ENCODE assay signal across 19 mouse cellular contexts in genomic region chr10:40305989-40306388, GRCm38 (mm10). TPM values are rescaled to one million over a fixed set of nuclear protein-coding genes. Genes with fewer than 3 reads are reported as not detected.
DNase-seq lines count a peak whose midpoint lies in the region; ATAC-seq and TF ChIP-seq lines count a peak whose summit lies in the region.
"Had no signal": no experiment of that assay in that cellular context is flagged by ENCODE, and none has a peak within 500 bp of the region (broad histone marks: within the 10 kb centered on the region; RNA-seq: fewer than 3 reads in every experiment).

No protein-coding gene starts in this region.

- no peak for TF ChIP-seq POLR2A in CH12.LX (IDR thresholded peaks at IDR 0.05; ENCODE audit: low read depth, low read length)

- no peak overlapping the region for H3K27ac ChIP-seq in lung, embryonic 14.5 days (ENCODE audit: low read depth)
- no peak overlapping the region for H3K27ac ChIP-seq in CH12.LX (ENCODE audit: insufficient read depth, low read depth)
- H3K27ac ChIP-seq: embryonic facial prominence, embryonic 13.5 days; heart, embryonic 10.5 days; hindbrain, embryonic 15.5 days; limb, embryonic 15.5 days had no signal

- ATAC-seq in lung, embryonic 14.5 days (ENCODE audit: insufficient read depth): no peak
- ATAC-seq: activated CD4-positive, CD25-positive, alpha-beta regulatory T cell, adult 4 months had no signal

- dilution Hi-C loops in CH12.LX (cut with MboI; ENCODE audit: extremely low pct_ligation_motif_present, extremely low pct_unique_long_range_greater_than_20kb, low sequenced_read_pairs): no loop called here

- WGBS in lung, embryonic 14.5 days: 84% methylated on average over 1 of the region's 1 CpGs

- peaks cover 4% of the 10 kb centered on the region; the same call in 1 of the 2 replicates for H3K9me3 ChIP-seq in lung, embryonic 14.5 days (ENCODE audit: low read depth, low read length)
- H3K9me3 ChIP-seq in CH12.LX (replicated peaks; ENCODE audit: low read length): peaks cover 10% of the 10 kb centered on the region
- H3K9me3 ChIP-seq: heart, embryonic 10.5 days; hindbrain, embryonic 15.5 days; limb, embryonic 15.5 days had no signal

- TF ChIP-seq CTCF in lung, embryonic 14.5 days (IDR thresholded peaks at IDR 0.05; ENCODE audit: low read depth): peak; percentile 29
- TF ChIP-seq CTCF in CH12.LX (conservative IDR thresholded peaks at IDR 0.05 in 1 of 2, IDR thresholded peaks at IDR 0.05 in 1 of 2; ENCODE audit: low read depth in 2 of 2, low read length in 2 of 2): peak in 1 of 2 experiments; percentile 38; a peak in 2 of 4 replicates

- TF ChIP-seq RAD21 in CH12.LX (IDR thresholded peaks at IDR 0.05; ENCODE audit: low read depth, low read length): peak; percentile 24

- no peak overlapping the region for H3K9ac ChIP-seq in lung, embryonic 14.5 days
- H3K9ac ChIP-seq in CH12.LX (ENCODE audit: insufficient read depth, low read depth): no peak overlapping the region
- H3K9ac ChIP-seq: embryonic facial prominence, embryonic 13.5 days; hindbrain, embryonic 15.5 days; limb, embryonic 15.5 days had no signal

- peaks cover 6% of the 10 kb centered on the region for H3K79me2 ChIP-seq in CH12.LX (replicated peaks; ENCODE audit: control insufficient read depth, extremely low read depth, insufficient read depth, poor library complexity, severe bottlenecking)

- in situ Hi-C loops in CH12.LX (cut with MboI; ENCODE audit: low pct_ligation_motif_present, low pct_unique_long_range_greater_than_20kb, low sequenced_read_pairs): no loop called here

- H3K4me1 ChIP-seq in lung, embryonic 14.5 days (ENCODE audit: insufficient read depth): no peaks in the 10 kb centered on the region
- peaks cover 8 to 16% of the 10 kb centered on the region in 2 experiments for H3K4me1 ChIP-seq in CH12.LX (ENCODE audit: control insufficient read depth in 1 of 2, insufficient read depth in 2 of 2)
- H3K4me1 ChIP-seq: embryonic facial prominence, embryonic 13.5 days; limb, embryonic 15.5 days had no signal

- H3K36me3 ChIP-seq in lung, embryonic 14.5 days (ENCODE audit: insufficient read depth): no peaks in the 10 kb centered on the region
- H3K36me3 ChIP-seq in CH12.LX (replicated peaks in 1 of 2; ENCODE audit: control insufficient read depth in 1 of 2, insufficient read depth in 1 of 2, low read length in 1 of 2): no peaks in the 10 kb centered on the region
- H3K36me3 ChIP-seq: embryonic facial prominence, embryonic 13.5 days; heart, embryonic 10.5 days; hindbrain, embryonic 15.5 days; limb, embryonic 15.5 days had no signal

- no peak overlapping the region for H3K4me2 ChIP-seq in lung, embryonic 14.5 days
- H3K4me2 ChIP-seq in CH12.LX (ENCODE audit: insufficient read depth, low read depth, poor library complexity, severe bottlenecking): no peak overlapping the region
- H3K4me2 ChIP-seq: embryonic facial prominence, embryonic 13.5 days; hindbrain, embryonic 15.5 days; limb, embryonic 15.5 days had no signal

- intact Hi-C loops in heart, postnatal 10 days (cut with DNase I): no loop called here

- TF ChIP-seq EP300 in CH12.LX (IDR thresholded peaks at IDR 0.05; ENCODE audit: low read length): no peak

- H3K27me3 ChIP-seq in lung, embryonic 14.5 days (ENCODE audit: insufficient read depth, low read length): no peaks in the 10 kb centered on the region
- peaks cover 15% of the 10 kb centered on the region for H3K27me3 ChIP-seq in CH12.LX (replicated peaks)
- H3K27me3 ChIP-seq: embryonic facial prominence, embryonic 13.5 days; hindbrain, embryonic 15.5 days; limb, embryonic 15.5 days had no signal

- peak; percentile 71 for DNase-seq in heart, adult 11 months
- DNase-seq in heart, postnatal 10 days: no peak
- no peak for DNase-seq in lung, embryonic 14.5 days
- no peak for DNase-seq in lung, adult 18-20 months
- no peak for DNase-seq in CH12.LX (ENCODE audit: extremely low read depth)
- peak; percentile 50 for DNase-seq in induced T-regulatory cell, adult 2 months (ENCODE audit: low read depth)
- DNase-seq in retina, postnatal 1 day: no peak
- no peak for DNase-seq in left cerebral cortex, adult 11 months (ENCODE audit: low spot score)
- DNase-seq: adrenal gland, postnatal 14 days; cerebellum, adult 18-20 months; gastrocnemius, postnatal 25 days; kidney, adult 2 months; lung, postnatal 10 days; right cerebral cortex, postnatal 4 days had no signal

- no peak overlapping the region for H3K4me3 ChIP-seq in lung, embryonic 14.5 days (ENCODE audit: low read depth, low read length)
- no peak overlapping the region for H3K4me3 ChIP-seq in CH12.LX (replicated peaks in 1 of 3; ENCODE audit: low read depth in 2 of 3, low read length in 2 of 3, poor library complexity in 1 of 3)
- H3K4me3 ChIP-seq: embryonic facial prominence, embryonic 13.5 days; heart, embryonic 10.5 days; hindbrain, embryonic 15.5 days; limb, embryonic 15.5 days had no signal

TF ChIP-seq in CH12.LX, 34 proteins besides CTCF, POLR2A, EP300 and RAD21:
- TF ChIP-seq CHD2 (IDR thresholded peaks at IDR 0.05; ENCODE audit: low read length) (no peak), SMC3 (IDR thresholded peaks at IDR 0.05; ENCODE audit: low read depth, low read length) (0 out of 2 replicates have a peak, but pooled peaks have one; percentile 7)

RNA-seq across cellular contexts. Expression of gene Amd1, which starts 4.0 kb away (rescaled TPM):
- total RNA-seq in heart, postnatal 10 days (2021): 10 to 100 TPM; 41.9 to 64.2 TPM
- polyA plus RNA-seq in lung, embryonic 14.5 days (2014; fragmentation: Nextera tagmentation; extraction: Ambion mirVana): 78.7 and 82.0 TPM in 2 replicates
- 88.3 and 133 TPM in 2 replicates for total RNA-seq in CH12.LX (2012; rRNA removed)
- total RNA-seq in CH12.LX (2014; rRNA removed): 266 and 267 TPM in 2 replicates
- 128 and 165 TPM in 2 replicates for polyA plus RNA-seq in CH12.LX (2012; ENCODE audit: insufficient read length, low read depth)

RNA-seq across cellular contexts. Expression of gene Cdk19, which starts 33.4 kb away (rescaled TPM):
- 10 to 100 TPM; 15.8 to 16.2 TPM for total RNA-seq in heart, postnatal 10 days (2021)
- polyA plus RNA-seq in lung, embryonic 14.5 days (2014; fragmentation: Nextera tagmentation; extraction: Ambion mirVana): 10.6 and 11.6 TPM in 2 replicates
- total RNA-seq in CH12.LX (2012; rRNA removed) (2.0 and 3.3 TPM in 2 replicates), CH12.LX (2014; rRNA removed) (4.7 and 4.8 TPM in 2 replicates)
- 3.4 and 4.0 TPM in 2 replicates for polyA plus RNA-seq in CH12.LX (2012; ENCODE audit: insufficient read length, low read depth)

RNA-seq across cellular contexts. Expression of gene Gtf3c6, which starts 48.1 kb away (rescaled TPM):
- 10 to 100 TPM; 30.4 to 31.5 TPM for total RNA-seq in heart, postnatal 10 days (2021)
- 108 and 112 TPM in 2 replicates for polyA plus RNA-seq in lung, embryonic 14.5 days (2014; fragmentation: Nextera tagmentation; extraction: Ambion mirVana)
- total RNA-seq in CH12.LX (2012; rRNA removed): 32.5 and 49.3 TPM in 2 replicates
- total RNA-seq in CH12.LX (2014; rRNA removed): 30.8 and 32.7 TPM in 2 replicates
- 107 and 135 TPM in 2 replicates for polyA plus RNA-seq in CH12.LX (2012; ENCODE audit: insufficient read length, low read depth)

RNA-seq across cellular contexts. Expression of gene Rpf2, which starts 59.2 kb away (rescaled TPM):
- 10 to 100 TPM; 16.1 to 17.2 TPM for total RNA-seq in heart, postnatal 10 days (2021)
- 70.4 and 72.7 TPM in 2 replicates for polyA plus RNA-seq in lung, embryonic 14.5 days (2014; fragmentation: Nextera tagmentation; extraction: Ambion mirVana)
- total RNA-seq in CH12.LX (2012; rRNA removed): 78.2 and 92.5 TPM in 2 replicates
- total RNA-seq in CH12.LX (2014; rRNA removed): 174 and 197 TPM in 2 replicates
- 101 and 147 TPM in 2 replicates for polyA plus RNA-seq in CH12.LX (2012; ENCODE audit: insufficient read length, low read depth)

Comparison
In these comparisons a context has a peak if more than half of its experiments do, and no peak if none do; other contexts are left out.
1. DNase-seq: peak in heart, adult 11 months (single experiment) and induced T-regulatory cell, adult 2 months (single experiment); none in heart, postnatal 10 days (0 of 2), lung, embryonic 14.5 days (single experiment), lung, adult 18-20 months (0 of 2), CH12.LX (single experiment), retina, postnatal 1 day (single experiment) and left cerebral cortex, adult 11 months (single experiment).